Mouse (Mus musculus): Measurements from ENCODE around the gene Calcoco2.

- no peak for TF ChIP-seq CTCF (IDR thresholded peaks at IDR 0.05 in 2 of 3, conservative IDR thresholded peaks at IDR 0.05 in 1 of 3; ENCODE audit: control insufficient read depth in 1 of 3, insufficient read depth in 1 of 3, low read depth in 2 of 3, low read length in 3 of 3, poor library complexity in 1 of 3, severe bottlenecking in 1 of 3)
- TF ChIP-seq POLR2A (IDR thresholded peaks at IDR 0.05; ENCODE audit: control insufficient read depth in 1 of 2, insufficient read depth in 1 of 2, low read depth in 1 of 2, low read length in 2 of 2, poor library complexity in 1 of 2): no peak
- no peak for TF ChIP-seq ZNF384 (IDR thresholded peaks at IDR 0.05; ENCODE audit: low read depth, low read length)
- no peak for TF ChIP-seq TBP (IDR thresholded peaks at IDR 0.05; ENCODE audit: low read depth, low read length)
Observed at GRCm38 (mm10) chr11:96147471-96147870, 35.7 kb upstream of the Calcoco2 start.
